Mouse (Mus musculus): ENCODE measurements around the gene Asgr2.

- no peak for TF ChIP-seq CTCF (IDR thresholded peaks at IDR 0.05; ENCODE audit: low read depth, low read length)
- no peak for TF ChIP-seq POLR2A (IDR thresholded peaks at IDR 0.05; ENCODE audit: borderline replicate concordance, low read depth, low read length)
Observed at GRCm38 (mm10) chr11:70066701-70067100, 25.7 kb upstream of the Asgr2 start.
